Mouse (Mus musculus): Measurements from ENCODE around the gene Mapkapk2. TPM values are rescaled to one million over a fixed set of nuclear protein-coding genes. Genes with fewer than 3 reads are reported as not detected.
A peak's percentile ranks its signal among the peaks of the same experiment; 100 is the strongest.

Gene Mapkapk2
- polyA plus RNA-seq, 1 experiment from 2014 or later, result 26.9 TPM

GRCm38 (mm10) chr1:131053656-131054055, 44.0 kb downstream of the Mapkapk2 start:
- Histone ChIP-seq H3K36me3 (peaks cover 32% of the 10 kb centered on the region), H3K27ac (replicated peaks) (no peak overlapping the region), H3K9ac (replicated peaks) (no peak overlapping the region), H3K4me2 (replicated peaks) (no peak overlapping the region), H3K9me3 (no peaks in the 10 kb centered on the region), H3K27me3 (no peaks in the 10 kb centered on the region), H3K4me3 (no peak overlapping the region), H3K4me1 (0 out of 2 replicates have a peak, but pooled peaks cover 2% of the 10 kb centered on the region)
- WGBS, result 59% methylated on average over 4 of the region's 4 CpGs
- ATAC-seq (replicated peaks), result peak; percentile 18; the same call in 1 of the 2 replicates

DNA sequence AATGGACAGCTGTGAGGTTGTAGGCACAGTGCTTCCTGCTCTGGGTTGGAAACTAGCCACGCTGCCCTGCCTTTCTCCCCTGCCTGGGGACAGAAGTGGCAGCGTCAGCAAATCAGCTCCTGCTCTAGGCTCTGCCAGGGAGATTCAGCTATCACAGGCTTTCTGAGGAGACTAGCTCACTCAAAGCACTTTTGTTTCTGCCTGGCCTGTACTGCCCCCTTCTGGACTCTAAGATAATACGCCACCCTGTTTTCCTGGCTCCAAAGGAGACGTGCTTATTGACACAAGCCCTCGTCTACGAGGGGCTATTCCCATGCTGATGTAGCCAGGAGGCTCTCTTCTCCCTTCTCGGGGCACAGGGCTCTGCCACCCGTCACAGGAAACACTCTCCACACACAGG, 44.4 kb downstream of the Mapkapk2 start:
- H3K4me3 ChIP-seq, result no peak overlapping the region
- H3K9me3 ChIP-seq, result no peaks in the 10 kb centered on the region
- no peaks in the 10 kb centered on the region for H3K27me3 ChIP-seq
- ATAC-seq (replicated peaks), result peak; percentile 76
- H3K4me1 ChIP-seq, result 0 out of 2 replicates have a peak, but pooled peaks cover 2% of the 10 kb centered on the region
- 2% methylated on average over 8 of the region's 8 CpGs for WGBS
- H3K4me2 ChIP-seq (replicated peaks), result no peak overlapping the region
- H3K9ac ChIP-seq (replicated peaks), result no peak overlapping the region
- H3K27ac ChIP-seq (replicated peaks), result peak overlapping the region; percentile 59; the same call in 1 of the 2 replicates
- H3K36me3 ChIP-seq, result peaks cover 32% of the 10 kb centered on the region

GRCm38 (mm10) chr1:131051073-131051472, 46.6 kb downstream of the Mapkapk2 start:
- no peak for ATAC-seq (replicated peaks)
- peaks cover 15% of the 10 kb centered on the region for H3K36me3 ChIP-seq

DNA sequence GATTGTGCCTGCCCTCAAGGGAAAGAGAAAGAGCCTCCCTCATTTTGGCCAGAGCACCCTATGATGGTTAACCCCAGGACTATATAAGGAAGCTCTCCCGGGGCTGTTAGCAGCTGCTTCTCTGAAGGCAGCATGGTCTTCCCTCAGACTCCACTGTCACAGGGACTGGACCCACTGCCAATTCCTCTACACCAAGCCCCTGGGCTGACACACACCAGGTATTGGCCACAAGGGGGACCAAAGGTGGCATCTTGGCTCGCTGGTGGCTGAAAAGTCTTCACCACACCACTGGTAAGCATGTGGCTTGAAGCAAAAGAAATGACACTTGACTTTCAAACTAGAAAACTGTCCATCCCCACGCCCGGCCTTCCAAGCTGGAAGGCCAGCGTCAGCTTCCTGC, 47.0 kb downstream of the Mapkapk2 start:
- Histone ChIP-seq H3K36me3 (peaks cover 10% of the 10 kb centered on the region), H3K4me1 (0 out of 2 replicates have a peak, but pooled peaks cover 2% of the 10 kb centered on the region), H3K4me2 (replicated peaks) (no peak overlapping the region), H3K4me3 (no peak overlapping the region), H3K27me3 (no peaks in the 10 kb centered on the region), H3K9me3 (no peaks in the 10 kb centered on the region), H3K27ac (replicated peaks) (no peak overlapping the region), H3K9ac (replicated peaks) (no peak overlapping the region)
- WGBS, result 88% methylated on average over 5 of the region's 5 CpGs
- ATAC-seq (replicated peaks), result no peak

More at GRCm38 (mm10) chr1:131051073-131051472, 46.6 kb downstream of the Mapkapk2 start:
- Histone ChIP-seq H3K4me3 (no peak overlapping the region), H3K4me1 (0 out of 2 replicates have a peak, but pooled peaks cover 2% of the 10 kb centered on the region), H3K9me3 (no peaks in the 10 kb centered on the region), H3K27ac (replicated peaks) (no peak overlapping the region), H3K9ac (replicated peaks) (no peak overlapping the region), H3K27me3 (no peaks in the 10 kb centered on the region), H3K4me2 (replicated peaks) (no peak overlapping the region)
- WGBS, result 35% methylated on average over 7 of the region's 7 CpGs

GRCm38 (mm10) chr1:131050011-131050410, 47.6 kb downstream of the Mapkapk2 start:
- Histone ChIP-seq H3K9ac (replicated peaks) (no peak overlapping the region), H3K4me1 (0 out of 2 replicates have a peak, but pooled peaks cover 2% of the 10 kb centered on the region), H3K27ac (replicated peaks) (no peak overlapping the region), H3K27me3 (no peaks in the 10 kb centered on the region), H3K4me2 (replicated peaks) (no peak overlapping the region), H3K4me3 (no peak overlapping the region), H3K36me3 (peaks cover 6% of the 10 kb centered on the region; the same call in 1 of the 2 replicates), H3K9me3 (no peaks in the 10 kb centered on the region)
- 95% methylated on average over 5 of the region's 5 CpGs for WGBS
- no peak for ATAC-seq (replicated peaks)

- Histone ChIP-seq H3K4me1 (0 out of 2 replicates have a peak, but pooled peaks cover 2% of the 10 kb centered on the region), H3K27ac (replicated peaks) (no peak overlapping the region), H3K9ac (replicated peaks) (no peak overlapping the region), H3K9me3 (no peaks in the 10 kb centered on the region), H3K27me3 (no peaks in the 10 kb centered on the region), H3K36me3 (0 out of 2 replicates have a peak, but pooled peaks cover under 1% of the 10 kb centered on the region), H3K4me2 (replicated peaks) (no peak overlapping the region), H3K4me3 (no peak overlapping the region)
- WGBS, result 90% methylated on average over 5 of the region's 5 CpGs
- ATAC-seq (replicated peaks), result no peak
Observed at GRCm38 (mm10) chr1:131049361-131049806, 48.2 kb downstream of the Mapkapk2 start.

- 93% methylated on average over 8 of the region's 8 CpGs for WGBS
- H3K27me3 ChIP-seq, result no peaks in the 10 kb centered on the region
- H3K4me1 ChIP-seq, result 0 out of 2 replicates have a peak, but pooled peaks cover 2% of the 10 kb centered on the region
- no peaks in the 10 kb centered on the region for H3K36me3 ChIP-seq
- no peak overlapping the region for H3K9ac ChIP-seq (replicated peaks)
- H3K4me2 ChIP-seq (replicated peaks), result no peak overlapping the region
- H3K9me3 ChIP-seq, result no peaks in the 10 kb centered on the region
- no peak overlapping the region for H3K4me3 ChIP-seq
- no peak overlapping the region for H3K27ac ChIP-seq (replicated peaks)
- ATAC-seq (replicated peaks), result no peak
Observed at GRCm38 (mm10) chr1:131048946-131049345, 48.7 kb downstream of the Mapkapk2 start.

GRCm38 (mm10) chr1:131048121-131048863, 49.3 kb downstream of the Mapkapk2 start:
- no peak overlapping the region for H3K27ac ChIP-seq (replicated peaks)
- no peaks in the 10 kb centered on the region for H3K27me3 ChIP-seq
- H3K4me3 ChIP-seq, result no peak overlapping the region
- no peaks in the 10 kb centered on the region for H3K36me3 ChIP-seq
- WGBS, result 73% methylated on average over 6 of the region's 6 CpGs
- H3K4me1 ChIP-seq, result 0 out of 2 replicates have a peak, but pooled peaks cover 2% of the 10 kb centered on the region
- H3K9me3 ChIP-seq, result no peaks in the 10 kb centered on the region
- ATAC-seq (replicated peaks), result no peak
- no peak overlapping the region for H3K4me2 ChIP-seq (replicated peaks)
- H3K9ac ChIP-seq (replicated peaks), result no peak overlapping the region

DNA sequence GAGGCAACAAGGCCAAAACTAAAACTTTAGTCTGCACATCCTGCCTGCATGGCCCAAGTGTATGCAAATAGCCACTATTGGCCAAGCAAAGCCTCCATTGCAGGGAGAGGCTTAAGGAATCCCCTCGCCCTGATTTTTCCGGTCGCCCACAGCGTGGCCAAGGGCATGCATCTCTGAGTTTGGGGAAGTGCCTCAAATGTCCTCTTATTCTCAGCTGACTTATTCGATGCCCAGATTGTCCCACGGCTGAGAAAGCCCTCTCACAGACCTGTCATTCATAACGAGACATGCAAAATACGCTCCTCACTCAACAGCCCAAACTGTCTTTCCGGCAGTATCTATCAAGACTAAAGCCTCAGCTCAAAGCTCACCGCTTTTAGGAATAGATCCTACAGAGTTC, 51.0 kb downstream of the Mapkapk2 start:
- Histone ChIP-seq H3K9ac (replicated peaks) (no peak overlapping the region), H3K27me3 (no peaks in the 10 kb centered on the region), H3K36me3 (no peaks in the 10 kb centered on the region), H3K9me3 (no peaks in the 10 kb centered on the region), H3K4me1 (no peaks in the 10 kb centered on the region), H3K27ac (replicated peaks) (no peak overlapping the region), H3K4me3 (no peak overlapping the region), H3K4me2 (replicated peaks) (no peak overlapping the region)
- no peak for ATAC-seq (replicated peaks)
- 85% methylated on average over 10 of the region's 10 CpGs for WGBS

DNA sequence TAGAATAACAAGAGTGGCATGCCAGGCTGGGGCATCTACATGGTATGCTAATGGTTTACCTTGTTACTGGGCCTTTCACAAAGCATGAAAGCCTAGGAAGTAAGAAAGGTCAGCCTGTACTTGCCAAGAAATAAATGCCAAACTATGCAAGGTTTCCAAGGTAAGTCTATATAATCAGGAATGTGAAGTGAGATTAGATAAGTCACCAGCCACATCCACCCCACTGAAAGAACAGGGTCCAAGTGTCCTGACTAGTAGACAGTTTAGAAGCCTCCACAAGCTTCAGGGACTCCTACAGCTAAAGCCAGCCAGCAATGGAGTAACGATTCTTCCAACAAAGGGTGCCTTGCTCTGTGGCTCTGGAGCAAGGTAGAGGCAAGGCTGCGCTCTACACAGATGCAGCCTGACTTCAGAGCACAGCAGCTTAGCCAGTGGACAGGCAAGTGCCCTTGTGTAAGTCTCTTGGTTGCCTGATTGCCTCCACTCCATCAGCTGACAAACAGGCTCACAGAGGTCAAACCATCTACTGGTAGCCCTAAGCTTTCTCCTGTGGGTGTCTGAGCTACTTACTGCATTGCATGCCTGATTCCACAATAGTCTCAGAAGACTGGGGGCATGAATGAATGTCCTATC, 51.8 kb downstream of the Mapkapk2 start:
- no peak for ATAC-seq (replicated peaks)
- H3K9me3 ChIP-seq, result no peaks in the 10 kb centered on the region
- no peaks in the 10 kb centered on the region for H3K4me1 ChIP-seq
- H3K4me3 ChIP-seq, result no peak overlapping the region
- WGBS, result 93% methylated on average over 2 of the region's 2 CpGs
- H3K9ac ChIP-seq (replicated peaks), result no peak overlapping the region
- H3K27ac ChIP-seq (replicated peaks), result no peak overlapping the region
- no peaks in the 10 kb centered on the region for H3K36me3 ChIP-seq
- H3K27me3 ChIP-seq, result no peaks in the 10 kb centered on the region
- no peak overlapping the region for H3K4me2 ChIP-seq (replicated peaks)

DNA sequence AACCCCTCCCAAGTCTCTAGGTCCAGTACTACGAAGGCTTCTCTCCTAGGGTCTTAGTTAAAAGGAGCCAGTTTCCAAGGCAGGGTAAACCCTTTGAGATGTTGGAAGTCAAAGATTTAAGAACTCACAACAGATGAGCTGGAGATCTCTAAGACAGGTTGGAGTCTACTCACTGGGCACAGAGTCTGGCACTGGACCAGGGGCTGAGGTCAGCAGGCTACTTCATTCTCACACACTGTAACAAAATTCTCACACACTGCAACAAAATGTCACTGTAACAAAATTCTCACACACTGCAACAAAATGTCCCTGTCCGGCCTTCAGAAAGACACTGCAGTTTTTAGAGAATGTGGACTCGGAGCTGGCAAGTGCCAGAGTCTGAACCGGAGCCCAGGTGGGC, 54.0 kb downstream of the Mapkapk2 start:
- Histone ChIP-seq H3K9me3 (no peaks in the 10 kb centered on the region), H3K4me2 (replicated peaks) (no peak overlapping the region), H3K27me3 (no peaks in the 10 kb centered on the region), H3K36me3 (no peaks in the 10 kb centered on the region), H3K4me3 (no peak overlapping the region), H3K4me1 (no peaks in the 10 kb centered on the region), H3K9ac (replicated peaks) (no peak overlapping the region), H3K27ac (replicated peaks) (no peak overlapping the region)
- ATAC-seq (replicated peaks), result no peak
- WGBS, result 91% methylated on average over 4 of the region's 4 CpGs

DNA sequence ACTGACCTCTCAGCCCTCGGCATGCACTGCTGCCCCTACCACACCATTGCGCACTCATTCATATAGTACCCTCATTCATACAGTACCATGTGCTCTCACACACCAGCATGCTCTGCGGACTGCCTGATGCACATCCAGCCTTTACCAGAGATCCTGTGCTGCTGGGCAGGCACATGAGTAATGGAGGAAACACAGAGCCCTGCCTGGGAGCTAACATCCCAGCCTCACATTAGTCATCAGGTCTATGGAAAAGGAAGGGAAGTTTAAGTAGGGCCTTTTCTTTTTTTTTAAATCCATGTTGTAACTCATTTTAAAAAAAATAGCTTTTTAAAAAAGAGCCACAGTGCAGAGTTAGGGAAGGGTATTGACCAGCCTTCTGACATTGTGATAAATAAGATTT, 54.9 kb downstream of the Mapkapk2 start:
- H3K9me3 ChIP-seq, result no peaks in the 10 kb centered on the region
- ATAC-seq (replicated peaks), result no peak
- H3K9ac ChIP-seq (replicated peaks), result no peak overlapping the region
- H3K4me1 ChIP-seq, result no peaks in the 10 kb centered on the region
- H3K4me2 ChIP-seq (replicated peaks), result no peak overlapping the region
- H3K27ac ChIP-seq (replicated peaks), result no peak overlapping the region
- no peaks in the 10 kb centered on the region for H3K36me3 ChIP-seq
- H3K27me3 ChIP-seq, result no peaks in the 10 kb centered on the region
- no peak overlapping the region for H3K4me3 ChIP-seq
- WGBS, result 89% methylated on average over 3 of the region's 3 CpGs
